Mouse (Mus musculus) CD4-positive helper T cell, adult 2 months (primary cell): ENCODE results near the gene Ofd1.

Experiments used
- DNase-seq: peaks from one replicate; pipeline ENCODE4 v3.0.0-alpha.2; 2012; ENCODE audit warnings: low read depth, missing footprints, low spot score

Gene Ofd1

DNA sequence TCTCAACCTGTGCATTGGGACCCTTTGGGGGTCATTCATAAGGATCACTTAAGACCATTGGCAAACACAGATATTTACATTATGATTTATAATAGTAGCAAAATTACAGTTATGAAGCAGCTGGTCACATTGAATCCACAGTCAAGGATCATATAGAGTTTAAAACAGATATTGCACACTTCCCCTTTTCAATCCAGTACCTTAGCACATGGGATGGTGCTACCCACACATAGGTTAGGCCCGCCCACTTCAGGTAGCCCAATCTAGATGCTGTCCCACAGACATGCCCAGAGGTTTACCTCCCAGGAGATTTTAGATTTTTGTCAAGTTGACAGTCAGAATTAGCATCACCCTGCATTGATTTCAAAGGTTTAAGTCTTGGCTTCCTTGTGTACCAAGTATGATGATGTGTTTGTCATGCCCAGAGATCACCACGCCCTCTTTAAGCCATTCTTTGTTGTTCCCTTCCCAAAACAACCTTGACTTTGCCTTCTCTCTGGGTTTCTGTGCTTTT, 80.5 kb downstream of the Ofd1 start:
- no peak for DNase-seq

DNA sequence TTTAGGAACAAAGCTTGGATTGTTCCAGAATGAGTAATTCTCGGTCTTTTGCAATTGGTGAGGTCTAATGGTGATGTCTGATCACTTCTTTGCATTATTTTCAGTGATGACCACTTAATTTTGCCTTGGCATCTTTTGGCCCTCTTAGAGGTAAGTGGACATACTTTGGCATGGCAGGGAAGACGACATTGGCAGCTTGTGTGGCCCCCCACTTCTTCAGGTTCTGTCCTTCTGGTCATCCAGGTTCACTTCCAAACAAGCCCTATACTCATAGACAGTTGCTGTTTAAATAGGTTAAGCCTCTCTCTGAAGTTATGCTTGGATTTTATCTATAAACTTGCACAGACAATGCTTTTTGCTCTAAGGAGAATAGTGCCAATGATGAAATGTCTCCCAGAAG, 81.5 kb downstream of the Ofd1 start:
- no peak for DNase-seq

GRCm38 (mm10) chrX:166356276-166356675, 84.2 kb downstream of the Ofd1 start:
- DNase-seq: no peak

DNA sequence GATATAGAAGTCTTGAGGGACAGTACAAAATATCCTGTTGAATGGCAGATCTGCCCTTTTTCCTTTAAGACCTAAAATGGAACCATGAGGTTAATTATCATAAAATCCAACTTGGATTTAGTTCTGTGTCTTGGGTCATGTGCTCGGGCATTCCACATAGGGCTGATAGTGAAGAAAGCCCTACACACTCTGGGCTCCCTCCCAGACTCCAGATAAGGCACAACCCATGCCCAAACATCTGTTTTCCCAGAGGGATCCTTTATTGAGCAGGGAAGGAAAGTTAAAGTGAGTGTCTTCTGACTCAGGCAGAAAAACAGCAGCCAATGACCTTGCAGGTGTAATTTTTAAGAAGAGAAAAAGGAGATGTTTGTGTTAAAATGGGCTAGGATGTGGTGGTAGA, 85.6 kb downstream of the Ofd1 start:
- no peak for DNase-seq

DNA sequence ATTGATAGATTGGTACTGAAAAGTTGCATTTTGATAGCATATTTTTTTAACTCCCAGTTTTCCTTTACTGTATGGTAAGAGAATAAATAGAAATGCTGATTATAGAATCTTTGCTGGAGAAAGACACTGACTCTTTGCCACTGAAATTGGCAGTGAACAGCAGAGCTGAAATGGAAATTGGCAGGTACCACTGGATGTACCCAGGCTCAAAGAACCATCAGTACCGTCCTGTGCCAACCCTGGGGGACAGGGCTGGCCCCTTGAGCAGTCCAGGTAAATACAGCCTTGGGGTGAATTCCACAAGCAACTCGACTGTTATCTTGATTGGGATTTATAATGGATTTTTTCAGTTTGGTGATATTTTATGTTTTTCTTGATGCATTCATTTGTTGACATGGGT, 87.1 kb downstream of the Ofd1 start:
- DNase-seq: no peak

DNA sequence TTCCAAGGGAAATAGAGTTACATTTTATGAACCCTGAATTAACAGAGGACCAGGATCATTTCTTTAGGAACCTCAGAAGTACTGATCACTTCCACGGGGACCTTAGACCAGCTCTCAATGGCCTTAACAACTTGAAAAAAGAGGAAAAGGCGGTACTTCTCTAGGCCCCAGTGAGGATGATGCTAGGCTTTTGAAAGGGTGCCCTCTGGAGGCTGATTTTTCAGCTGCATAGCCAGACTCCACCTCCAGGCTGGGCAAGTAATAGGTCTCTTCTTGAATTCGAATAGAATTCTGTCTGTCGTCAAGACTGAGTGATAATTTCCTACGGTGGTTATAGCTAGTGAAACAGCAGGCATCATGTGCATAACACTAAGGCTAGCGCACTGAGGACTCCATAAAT, 88.7 kb downstream of the Ofd1 start:
- DNase-seq: peak; percentile 67

DNA sequence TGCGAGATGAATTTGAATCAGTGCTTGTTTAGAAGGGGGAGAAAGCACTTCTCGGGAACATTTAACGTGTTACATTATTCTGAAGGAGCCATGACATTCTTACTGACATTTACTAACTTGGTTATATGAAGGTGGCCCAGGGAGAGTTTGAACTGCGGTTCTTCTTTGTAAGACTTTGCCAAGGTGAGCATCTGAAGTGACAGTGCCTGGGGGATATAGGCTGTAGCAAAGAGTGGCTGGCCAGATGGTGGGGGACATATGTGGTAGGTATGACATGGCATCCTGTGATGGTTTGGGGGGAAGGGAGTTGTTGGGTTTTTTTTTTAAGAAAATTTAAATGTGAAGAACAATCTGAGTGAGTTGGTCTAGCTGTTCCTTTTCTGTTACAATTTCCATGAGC, 91.9 kb downstream of the Ofd1 start:
- no peak for DNase-seq

DNA sequence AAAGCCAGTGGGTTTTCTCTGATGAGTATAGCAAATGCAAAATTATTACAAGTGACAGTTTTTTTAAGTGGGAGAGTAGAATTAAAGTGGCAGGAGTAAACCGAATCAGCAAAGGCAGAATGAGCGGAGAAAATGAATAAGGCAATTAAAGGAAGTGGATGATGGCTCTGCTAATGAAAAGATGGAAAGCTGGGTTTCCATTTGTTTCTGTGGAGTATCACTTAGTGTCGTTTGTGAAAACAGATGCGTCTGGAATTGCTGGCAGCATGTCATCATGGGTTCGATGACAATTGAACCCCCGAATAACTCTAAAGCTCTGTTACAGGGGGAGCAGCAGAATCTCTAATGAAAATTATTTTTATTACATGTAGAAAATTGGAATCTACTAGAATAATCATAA, 92.4 kb downstream of the Ofd1 start:
- DNase-seq: no peak

GRCm38 (mm10) chrX:166344228-166345015, 96.1 kb downstream of the Ofd1 start:
- no peak for DNase-seq

- no peak for DNase-seq
Observed at GRCm38 (mm10) chrX:166341795-166342194, 98.7 kb downstream of the Ofd1 start.
